Mouse (Mus musculus) left cerebral cortex, postnatal 10 days (tissue): ENCODE results near the gene Gm7849. TPM values are rescaled to one million over a fixed set of nuclear protein-coding genes. Genes with fewer than 3 reads are reported as not detected.
"Not testable (repeated sequence)": the region's sequence is repeated elsewhere in the genome, so short reads cannot be mapped to it uniquely, and the experiment has no call there.

Experiments
- DNase-seq, 2 experiments: peaks; one replicate each; pipeline ENCODE4 v3.0.0; 2021 to 2022; ENCODE audit warnings: low spot score in 2 of 2, mixed read lengths in 1 of 2; ENCODE audit errors: extremely low spot score in 1 of 2
- intact Hi-C: fragments of 180-260 bp; cut with DNase I; formaldehyde crosslinking; loops from one replicate; pipeline ENCODE4 v1.15.1; 2025
- total RNA-seq, 2 experiments: library from RNA; stranded (reverse); gene quantifications; 2 replicates each; pipeline ENCODE4 v1.2.3; 2021

Gm7849 gene
- total RNA-seq: not detected

DNA sequence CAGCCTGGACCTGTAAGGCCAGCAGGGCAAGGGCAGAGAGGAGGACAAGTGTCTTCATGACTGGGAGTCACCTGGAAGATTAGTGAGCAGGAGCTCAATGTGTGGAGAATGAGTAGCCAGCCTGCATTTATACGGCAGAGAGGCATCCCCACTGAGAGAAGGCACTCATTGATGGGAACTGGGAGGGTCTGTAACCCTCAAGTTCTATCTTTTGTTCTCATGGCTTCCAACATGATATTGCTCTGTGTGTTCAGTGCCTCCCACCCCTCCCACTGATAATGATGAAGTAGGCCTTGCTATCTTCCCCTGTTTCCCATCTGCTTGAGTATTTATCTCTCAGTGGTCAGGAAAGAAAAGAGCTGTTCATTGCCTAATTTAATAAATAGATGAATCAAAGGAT is at the start of gene Gm7849:
Gm7849 (minus strand) TSS at position 101 of the 400 bp plus-strand sequence.
- DNase-seq, intact Hi-C loops: not testable (repeated sequence)

GRCm38 (mm10) chr8:21427111-21427510 is 29.2 kb downstream of the Gm7849 start, which contains the start of gene Defa36:
Defa36 (plus strand) TSS chr8:21427411.
- intact Hi-C loops, DNase-seq: not testable (repeated sequence)

Other genes with a start within 250 kb of the Gm7849 start
- not detected for gene Gm15292, start 206.8 kb downstream of the Gm7849 start, total RNA-seq
- gene Defa27, start 141.0 kb downstream of the Gm7849 start, total RNA-seq: not detected
- not detected for gene Defa29, start 129.5 kb downstream of the Gm7849 start, total RNA-seq
- gene Defa2, start 78.0 kb downstream of the Gm7849 start, total RNA-seq: not detected
- not detected for gene Defa33, start 64.7 kb downstream of the Gm7849 start, total RNA-seq
- not detected for gene Defa36, start 29.1 kb downstream of the Gm7849 start, total RNA-seq
- gene Defa20, start 52.7 kb upstream of the Gm7849 start, total RNA-seq: not detected
- not detected for gene Defa32, start 72.5 kb upstream of the Gm7849 start, total RNA-seq
- gene Defa37, start 108.8 kb upstream of the Gm7849 start, total RNA-seq: not detected
- not detected for gene Defa28, start 126.4 kb upstream of the Gm7849 start, total RNA-seq
- not detected for gene Gm7861, start 137.9 kb upstream of the Gm7849 start, total RNA-seq
- not detected for gene Defa26, start 161.6 kb upstream of the Gm7849 start, total RNA-seq
- not detected for gene Defa17, start 199.2 kb upstream of the Gm7849 start, total RNA-seq
- gene Defa34, start 209.2 kb upstream of the Gm7849 start, total RNA-seq: not detected
- not detected for gene AY761184, start 247.1 kb upstream of the Gm7849 start, total RNA-seq